Mouse (Mus musculus) ES-Bruce4 (cell line): ENCODE results near the gene Gli2. TPM values are rescaled to one million over a fixed set of nuclear protein-coding genes. Genes with fewer than 3 reads are reported as not detected.

Experiments
- H3K27ac ChIP-seq: 2 replicates; pipeline ENCODE4 v1.5.1; 2012; ENCODE audit warnings: low read length, inconsistent platforms; ENCODE audit not compliant: insufficient read depth
- H3K27me3 ChIP-seq: 2 replicates; pipeline ENCODE4 v1.6.1; 2012; ENCODE audit warnings: mild to moderate bottlenecking, low read length, inconsistent platforms; ENCODE audit not compliant: control insufficient read depth, poor library complexity, insufficient read depth, severe bottlenecking
- H3K36me3 ChIP-seq: 2 replicates; pipeline ENCODE4 v1.6.1; 2012; ENCODE audit warnings: inconsistent platforms, mild to moderate bottlenecking, low read length, moderate library complexity; ENCODE audit not compliant: control insufficient read depth, poor library complexity, insufficient read depth, severe bottlenecking
- H3K4me1 ChIP-seq: one replicate; pipeline ENCODE4 v1.8.1; 2011; ENCODE audit warnings: low read length; ENCODE audit not compliant: control insufficient read depth, insufficient read depth
- H3K4me3 ChIP-seq: 2 replicates; pipeline ENCODE4 v1.5.1; 2011; ENCODE audit warnings: low read depth, mild to moderate bottlenecking, low read length
- H3K9ac ChIP-seq: 2 replicates; pipeline ENCODE4 v1.6.1; 2012; ENCODE audit warnings: low read depth, mild to moderate bottlenecking, inconsistent platforms; ENCODE audit not compliant: poor library complexity, severe bottlenecking
- H3K9me3 ChIP-seq: replicated peaks from 2 replicates; pipeline ENCODE4 v1.6.1; 2012; ENCODE audit warnings: mild to moderate bottlenecking, low read length, inconsistent platforms; ENCODE audit not compliant: control insufficient read depth, poor library complexity, insufficient read depth, severe bottlenecking
- CTCF ChIP-seq: IDR thresholded peaks from one replicate; pipeline ENCODE4 v1.8.1; 2011; ENCODE audit warnings: low read depth, low read length
- EP300 ChIP-seq: IDR thresholded peaks from 2 replicates; pipeline ENCODE4 v1.6.1; 2011; ENCODE audit warnings: low read depth, low read length; ENCODE audit not compliant: insufficient read depth
- POLR2A ChIP-seq: IDR thresholded peaks from one replicate; pipeline ENCODE4 v1.8.1; 2011; ENCODE audit warnings: low read length; ENCODE audit not compliant: insufficient read depth
- polyA plus RNA-seq: library from polyadenylated mRNA; stranded (reverse); fragments of >200 nt; gene quantifications from 2 replicates; pipeline ENCODE4 v1.2.4, GENCODE M21; 2011; ENCODE audit warnings: low read depth; ENCODE audit not compliant: missing spikeins, insufficient read depth, insufficient read length

The Gli2 gene
- polyA plus RNA-seq, 1 experiment, result 10.9 TPM

- Histone ChIP-seq H3K9me3 (no peaks in the 10 kb centered on the region), H3K27ac (no peak overlapping the region), H3K27me3 (no peaks in the 10 kb centered on the region), H3K4me3 (no peak overlapping the region), H3K9ac (no peak overlapping the region), H3K36me3 (no peaks in the 10 kb centered on the region), H3K4me1 (no peaks in the 10 kb centered on the region)
- TF ChIP-seq CTCF, result no peak
- no peak for TF ChIP-seq EP300
- TF ChIP-seq POLR2A, result no peak
These were observed 126.9 kb downstream of the Gli2 start for GRCm38 (mm10) chr1:118926556-118926955.

- H3K4me1 ChIP-seq, result no peaks in the 10 kb centered on the region
- H3K36me3 ChIP-seq, result no peaks in the 10 kb centered on the region
- no peaks in the 10 kb centered on the region for H3K9me3 ChIP-seq
- TF ChIP-seq POLR2A (no peak), CTCF (no peak), EP300 (no peak)
- no peak overlapping the region for H3K4me3 ChIP-seq
- no peak overlapping the region for H3K9ac ChIP-seq
- no peaks in the 10 kb centered on the region for H3K27me3 ChIP-seq
- H3K27ac ChIP-seq, result no peak overlapping the region
These were observed 131.2 kb downstream of the Gli2 start for GRCm38 (mm10) chr1:118922189-118922588.

- H3K4me1 ChIP-seq, result no peaks in the 10 kb centered on the region
- no peak overlapping the region for H3K9ac ChIP-seq
- H3K36me3 ChIP-seq, result no peaks in the 10 kb centered on the region
- H3K4me3 ChIP-seq, result no peak overlapping the region
- no peak for TF ChIP-seq EP300
- TF ChIP-seq CTCF, result no peak
- no peak for TF ChIP-seq POLR2A
- H3K9me3 ChIP-seq, result no peaks in the 10 kb centered on the region
- no peak overlapping the region for H3K27ac ChIP-seq
- no peaks in the 10 kb centered on the region for H3K27me3 ChIP-seq
These were observed 135.7 kb downstream of the Gli2 start for GRCm38 (mm10) chr1:118917520-118918220.

- Histone ChIP-seq H3K4me1 (no peaks in the 10 kb centered on the region), H3K9ac (no peak overlapping the region), H3K27ac (no peak overlapping the region), H3K27me3 (no peaks in the 10 kb centered on the region), H3K4me3 (no peak overlapping the region), H3K36me3 (no peaks in the 10 kb centered on the region), H3K9me3 (no peaks in the 10 kb centered on the region)
- TF ChIP-seq EP300 (no peak), POLR2A (no peak), CTCF (no peak)
These were observed 136.8 kb downstream of the Gli2 start for GRCm38 (mm10) chr1:118916477-118917075.

- Histone ChIP-seq H3K4me3 (no peak overlapping the region), H3K4me1 (no peaks in the 10 kb centered on the region), H3K27ac (no peak overlapping the region), H3K36me3 (no peaks in the 10 kb centered on the region), H3K9ac (no peak overlapping the region), H3K27me3 (no peaks in the 10 kb centered on the region), H3K9me3 (no peaks in the 10 kb centered on the region)
- TF ChIP-seq EP300 (no peak), CTCF (no peak), POLR2A (no peak)
These were observed 139.7 kb downstream of the Gli2 start for GRCm38 (mm10) chr1:118913414-118914385.

- Histone ChIP-seq H3K27me3 (no peaks in the 10 kb centered on the region), H3K4me1 (no peaks in the 10 kb centered on the region), H3K4me3 (no peak overlapping the region), H3K27ac (no peak overlapping the region), H3K36me3 (no peaks in the 10 kb centered on the region), H3K9ac (no peak overlapping the region), H3K9me3 (no peaks in the 10 kb centered on the region)
- no peak for TF ChIP-seq POLR2A
- TF ChIP-seq EP300, result no peak
- no peak for TF ChIP-seq CTCF
These were observed 140.5 kb downstream of the Gli2 start for GRCm38 (mm10) chr1:118912929-118913328.
